Mouse (Mus musculus) G1E (cell line): ENCODE data around the gene Rad23b. TPM values are rescaled to one million over a fixed set of nuclear protein-coding genes. Genes with fewer than 3 reads are reported as not detected.
"Not testable (repeated sequence)": the region's sequence is repeated elsewhere in the genome, so short reads cannot be mapped to it uniquely, and the experiment has no call there.

Source experiments
- ATAC-seq: 2 replicates; pipeline ENCODE4 v1.8.0; 2016; ENCODE audit warnings: mild to moderate bottlenecking; ENCODE audit not compliant: insufficient number of reproducible peaks, poor library complexity, low FRiP score, severe bottlenecking; ENCODE audit errors: extremely low read depth
- DNase-seq: peaks from one replicate; pipeline ENCODE4 v3.0.0; 2012; ENCODE audit warnings: low spot score
- H3K27me3 ChIP-seq: 2 replicates; pipeline ENCODE4 v1.6.1; 2012; ENCODE audit warnings: mild to moderate bottlenecking, low read length, inconsistent platforms; ENCODE audit not compliant: insufficient read depth
- H3K36me3 ChIP-seq: replicated peaks from 2 replicates; pipeline ENCODE3; 2012; ENCODE audit warnings: mild to moderate bottlenecking, inconsistent platforms
- H3K4me1 ChIP-seq: 2 replicates; pipeline ENCODE4 v1.6.1; 2012; ENCODE audit warnings: low read depth, low read length, inconsistent platforms, mixed read lengths; ENCODE audit not compliant: insufficient read depth
- H3K4me3 ChIP-seq: 2 replicates; pipeline ENCODE4 v1.5.1; 2012; ENCODE audit warnings: low read depth, mild to moderate bottlenecking, inconsistent platforms, low read length, moderate library complexity, mixed read lengths
- H3K9me3 ChIP-seq: replicated peaks from 2 replicates; pipeline ENCODE4 v1.6.1; 2012; ENCODE audit warnings: inconsistent platforms
- CTCF ChIP-seq: IDR thresholded peaks from 2 replicates; pipeline ENCODE4 v1.5.1; 2012; ENCODE audit warnings: low read depth, low read length, inconsistent platforms, mixed read lengths
- GATA1 ChIP-seq: IDR thresholded peaks from 2 replicates; pipeline ENCODE4 v1.6.1; 2012; ENCODE audit warnings: borderline replicate concordance, low read length, inconsistent platforms, mixed read lengths
- GATA2 ChIP-seq: IDR thresholded peaks from 2 replicates; pipeline ENCODE4 v1.6.1; 2012; ENCODE audit warnings: low read depth, low read length, inconsistent platforms, borderline replicate concordance
- POLR2AphosphoS5 ChIP-seq: IDR thresholded peaks from 2 replicates; pipeline ENCODE4 v1.6.1; 2012; ENCODE audit warnings: low read depth, low read length, inconsistent platforms; ENCODE audit not compliant: insufficient replicate concordance
- TAL1 ChIP-seq: conservative IDR thresholded peaks from 2 replicates; pipeline ENCODE4 v1.6.1; 2012; ENCODE audit warnings: low read depth, low read length, inconsistent platforms, mixed read lengths
- polyA plus RNA-seq: library from polyadenylated mRNA; stranded (reverse); fragments of >175 nt; gene quantifications from 2 replicates; pipeline ENCODE4 v1.2.3, GENCODE M21; 2012
- total RNA-seq, 2 experiments: library from RNA; stranded (forward) in 1 of 2; stranded (reverse) in 1 of 2; fragments of 200-1000 nt in 1 of 2; fragments of >200 nt in 1 of 2; fragmentation: Nextera tagmentation in 1 of 2; gene quantifications; 2 replicates each; pipeline ENCODE4 v1.2.3; 2014 to 2017

Gene Rad23b
- total and polyA plus RNA-seq, 3 experiments, result 135 to 338 (median 249) TPM

- DNase-seq (no peak), ATAC-seq (no peak)
- H3K4me1 ChIP-seq, result no peaks in the 10 kb centered on the region
- H3K4me3 ChIP-seq, result no peak overlapping the region
- TF ChIP-seq POLR2AphosphoS5 (no peak), CTCF (no peak), GATA2 (no peak), TAL1 (no peak), GATA1 (no peak)
- H3K9me3 ChIP-seq, result no peaks in the 10 kb centered on the region
- no peaks in the 10 kb centered on the region for H3K27me3 ChIP-seq
- H3K36me3 ChIP-seq, result no peaks in the 10 kb centered on the region
These were observed 22.3 kb upstream of the Rad23b start for GRCm38 (mm10) chr4:55327508-55327907.

DNA sequence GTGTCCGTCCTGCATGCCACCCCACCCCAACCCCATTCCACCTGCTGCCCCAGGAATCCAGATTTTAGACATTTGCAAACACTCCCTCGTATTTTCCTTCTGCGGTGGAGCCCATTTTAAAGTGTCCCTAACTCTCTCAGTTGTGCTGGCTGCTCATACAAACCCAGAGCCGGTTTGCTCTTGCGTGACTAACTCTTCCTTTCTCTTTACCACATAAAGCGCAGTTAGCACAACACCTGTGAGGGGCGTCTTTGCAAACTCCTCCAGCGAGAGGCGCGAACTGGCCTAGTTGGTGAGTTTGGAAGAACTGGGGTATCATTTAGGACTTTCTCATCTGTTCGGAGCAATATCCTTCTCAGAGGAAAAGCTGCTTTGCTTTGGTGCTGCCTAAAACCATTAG is 21.4 kb upstream of the Rad23b start:
- Histone ChIP-seq H3K9me3 (no peaks in the 10 kb centered on the region), H3K27me3 (no peaks in the 10 kb centered on the region), H3K4me3 (no peak overlapping the region), H3K36me3 (no peaks in the 10 kb centered on the region), H3K4me1 (no peaks in the 10 kb centered on the region)
- ATAC-seq (no peak), DNase-seq (no peak)
- TF ChIP-seq TAL1 (no peak), GATA2 (no peak), POLR2AphosphoS5 (no peak), GATA1 (no peak), CTCF (no peak)

DNA sequence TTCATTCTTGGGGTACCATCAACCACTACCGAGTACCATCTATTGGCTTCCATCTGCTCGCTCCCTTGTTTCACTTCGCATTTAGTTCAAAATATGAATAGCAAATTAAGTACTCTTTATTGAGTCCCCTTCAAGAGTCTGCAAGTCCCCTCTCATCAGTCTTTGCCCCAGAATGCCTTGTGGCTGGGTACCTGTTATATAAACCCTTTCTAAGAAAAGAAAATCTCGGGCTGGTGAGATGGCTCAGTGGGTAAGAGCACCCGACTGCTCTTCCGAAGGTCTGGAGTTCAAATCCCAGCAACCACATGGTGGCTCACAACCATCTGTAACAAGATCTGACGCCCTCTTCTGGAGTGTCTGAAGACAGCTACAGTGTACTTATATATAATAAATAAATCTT is 20.9 kb upstream of the Rad23b start:
- H3K9me3 ChIP-seq, ATAC-seq, H3K36me3 ChIP-seq, H3K27me3 ChIP-seq, H3K4me3 ChIP-seq, DNase-seq, H3K4me1 ChIP-seq: not testable (repeated sequence)

- Histone ChIP-seq H3K27me3 (no peaks in the 10 kb centered on the region), H3K9me3 (no peaks in the 10 kb centered on the region), H3K4me3 (no peak overlapping the region), H3K4me1 (no peaks in the 10 kb centered on the region), H3K36me3 (no peaks in the 10 kb centered on the region)
- DNase-seq (no peak), ATAC-seq (no peak)
- TF ChIP-seq GATA2 (no peak), POLR2AphosphoS5 (no peak), GATA1 (no peak), TAL1 (no peak), CTCF (no peak)
These were observed 20.1 kb upstream of the Rad23b start for GRCm38 (mm10) chr4:55329621-55330346.

- no peak for ATAC-seq
- Histone ChIP-seq H3K9me3 (no peaks in the 10 kb centered on the region), H3K27me3 (no peaks in the 10 kb centered on the region), H3K36me3 (no peaks in the 10 kb centered on the region), H3K4me1 (no peaks in the 10 kb centered on the region), H3K4me3 (no peak overlapping the region)
- no peak for DNase-seq
- no peak for TF ChIP-seq POLR2AphosphoS5
- TF ChIP-seq CTCF, result no peak
- no peak for TF ChIP-seq GATA1
- no peak for TF ChIP-seq TAL1
These were observed 14.6 kb upstream of the Rad23b start for GRCm38 (mm10) chr4:55335030-55335770.

DNA sequence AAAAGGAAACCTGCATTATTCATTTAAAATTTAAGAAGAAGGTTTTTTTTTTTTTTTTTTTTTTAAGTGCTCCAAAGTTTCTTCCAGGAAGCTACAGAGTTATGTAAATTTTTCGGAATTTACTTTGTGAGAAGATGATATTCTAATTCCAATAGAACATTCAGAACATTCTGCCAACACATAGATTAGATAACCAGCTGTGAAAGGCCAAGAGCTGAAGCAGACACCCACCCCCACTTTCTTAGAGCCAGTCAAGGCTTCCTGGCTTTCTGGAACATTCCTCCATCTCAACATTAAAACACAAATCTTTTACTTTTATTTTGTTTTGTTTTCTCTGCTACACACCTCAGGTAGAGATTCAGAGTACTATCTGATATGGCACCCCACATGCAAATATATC is 10.9 kb upstream of the Rad23b start:
- peaks cover 12% of the 10 kb centered on the region for H3K4me1 ChIP-seq
- H3K27me3 ChIP-seq, result no peaks in the 10 kb centered on the region
- no peak for TF ChIP-seq GATA2
- TF ChIP-seq GATA1, result no peak
- no peaks in the 10 kb centered on the region for H3K9me3 ChIP-seq
- no peak for DNase-seq
- H3K36me3 ChIP-seq, result no peaks in the 10 kb centered on the region
- H3K4me3 ChIP-seq, result no peak overlapping the region
- no peak for ATAC-seq

GRCm38 (mm10) chr4:55339388-55339787 is 10.5 kb upstream of the Rad23b start:
- ATAC-seq (no peak), DNase-seq (no peak)
- Histone ChIP-seq H3K27me3 (no peaks in the 10 kb centered on the region), H3K36me3 (no peaks in the 10 kb centered on the region), H3K9me3 (no peaks in the 10 kb centered on the region), H3K4me3 (no peak overlapping the region), H3K4me1 (peaks cover 12% of the 10 kb centered on the region)
- TF ChIP-seq POLR2AphosphoS5, result no peak
- no peak for TF ChIP-seq CTCF
- TF ChIP-seq TAL1, result no peak
- TF ChIP-seq GATA2, result no peak
- TF ChIP-seq GATA1, result no peak
